Mouse (Mus musculus) liver, adult 2 months (tissue): ENCODE data around the gene Qrfp.

Source experiments
- CTCF ChIP-seq: fragments of 200-500 bp; IDR thresholded peaks from 2 replicates; pipeline ENCODE4 v1.5.1; 2011; ENCODE audit warnings: low read depth, low read length, control low read depth
- POLR2A ChIP-seq: fragments of 200-500 bp; IDR thresholded peaks from 2 replicates; pipeline ENCODE4 v1.6.1; 2011; ENCODE audit warnings: low read length, control low read depth; ENCODE audit not compliant: insufficient read depth; ENCODE audit errors: extremely low read depth

DNA sequence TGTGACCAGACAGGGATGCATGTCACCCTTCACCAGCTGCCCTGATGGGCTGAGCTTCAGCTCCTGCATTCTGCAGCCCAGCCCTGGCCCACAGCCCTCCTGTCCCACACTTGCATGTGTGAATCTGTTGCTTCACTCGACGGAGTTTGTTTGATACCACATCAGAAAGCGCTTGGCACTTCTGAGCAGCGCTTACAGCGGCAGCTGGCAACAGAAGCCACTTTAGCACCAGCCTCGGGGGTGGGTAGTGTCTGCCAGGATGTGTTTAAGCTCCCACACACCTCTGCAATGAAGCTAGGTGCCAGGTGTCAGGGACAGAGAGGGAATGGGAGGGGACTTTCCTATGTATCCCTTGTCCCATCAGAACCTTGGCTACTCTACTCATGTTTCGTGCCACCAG lies 4.3 kb upstream of the Qrfp start:
- TF ChIP-seq POLR2A: no peak
- no peak for TF ChIP-seq CTCF
